Mouse (Mus musculus): ENCODE measurements around the gene B3galt4. TPM values are rescaled to one million over a fixed set of nuclear protein-coding genes. Genes with fewer than 3 reads are reported as not detected.

The B3galt4 gene
- total and polyA plus RNA-seq, 3 experiments = 1.9 to 10.9 (median 3.6) TPM

- Histone ChIP-seq H3K4me3 (ENCODE audit: low read depth, low read length) (peak overlapping the region; percentile 90; the same call in 1 of the 2 replicates), H3K36me3 (replicated peaks) (peaks cover 79% of the 10 kb centered on the region)
Measured at GRCm38 (mm10) chr17:33938783-33939182, 12.5 kb downstream of the B3galt4 start.

GRCm38 (mm10) chr17:33936993-33937392, 14.3 kb downstream of the B3galt4 start:
- peaks cover 79% of the 10 kb centered on the region for H3K36me3 ChIP-seq (replicated peaks)
- H3K9me3 ChIP-seq (replicated peaks) = no peaks in the 10 kb centered on the region
- no peak overlapping the region for H3K4me3 ChIP-seq (ENCODE audit: low read depth, low read length)
- TF ChIP-seq GATA1 (IDR thresholded peaks at IDR 0.05; ENCODE audit: borderline replicate concordance, low read length) = no peak
- no peak for TF ChIP-seq GATA2 (IDR thresholded peaks at IDR 0.05; ENCODE audit: borderline replicate concordance, low read depth, low read length)
- TF ChIP-seq TAL1 (conservative IDR thresholded peaks at IDR 0.05; ENCODE audit: low read depth, low read length) = no peak
- TF ChIP-seq CTCF (IDR thresholded peaks at IDR 0.05; ENCODE audit: low read depth, low read length) = no peak
- TF ChIP-seq POLR2AphosphoS5 (IDR thresholded peaks at IDR 0.05; ENCODE audit: insufficient replicate concordance, low read depth, low read length) = no peak
- H3K27me3 ChIP-seq (ENCODE audit: insufficient read depth, low read length) = no peaks in the 10 kb centered on the region
- ATAC-seq (ENCODE audit: extremely low read depth, insufficient number of reproducible peaks, low FRiP score, poor library complexity, severe bottlenecking) (no peak), DNase-seq (ENCODE audit: low spot score) (no peak)
- H3K4me1 ChIP-seq (ENCODE audit: insufficient read depth, low read depth, low read length) = peaks cover 66% of the 10 kb centered on the region

More at GRCm38 (mm10) chr17:33938783-33939182, 12.5 kb downstream of the B3galt4 start:
- DNase-seq (ENCODE audit: low spot score) (no peak), ATAC-seq (ENCODE audit: extremely low read depth, insufficient number of reproducible peaks, low FRiP score, poor library complexity, severe bottlenecking) (no peak)
- Histone ChIP-seq H3K9me3 (replicated peaks) (no peaks in the 10 kb centered on the region), H3K27me3 (ENCODE audit: insufficient read depth, low read length) (no peaks in the 10 kb centered on the region), H3K4me1 (ENCODE audit: insufficient read depth, low read depth, low read length) (peaks cover 64% of the 10 kb centered on the region)
- TF ChIP-seq TAL1 (conservative IDR thresholded peaks at IDR 0.05; ENCODE audit: low read depth, low read length) (no peak), GATA2 (IDR thresholded peaks at IDR 0.05; ENCODE audit: borderline replicate concordance, low read depth, low read length) (no peak), CTCF (IDR thresholded peaks at IDR 0.05; ENCODE audit: low read depth, low read length) (no peak), POLR2AphosphoS5 (IDR thresholded peaks at IDR 0.05; ENCODE audit: insufficient replicate concordance, low read depth, low read length) (no peak), GATA1 (IDR thresholded peaks at IDR 0.05; ENCODE audit: borderline replicate concordance, low read length) (no peak)

GRCm38 (mm10) chr17:33935422-33936055, 15.7 kb downstream of the B3galt4 start:
- no peak for DNase-seq (ENCODE audit: low spot score)
- no peak for ATAC-seq (ENCODE audit: extremely low read depth, insufficient number of reproducible peaks, low FRiP score, poor library complexity, severe bottlenecking)
- TF ChIP-seq GATA2 (IDR thresholded peaks at IDR 0.05; ENCODE audit: borderline replicate concordance, low read depth, low read length) (no peak), TAL1 (conservative IDR thresholded peaks at IDR 0.05; ENCODE audit: low read depth, low read length) (no peak), POLR2AphosphoS5 (IDR thresholded peaks at IDR 0.05; ENCODE audit: insufficient replicate concordance, low read depth, low read length) (no peak), GATA1 (IDR thresholded peaks at IDR 0.05; ENCODE audit: borderline replicate concordance, low read length) (no peak), CTCF (IDR thresholded peaks at IDR 0.05; ENCODE audit: low read depth, low read length) (no peak)
- peaks cover 80% of the 10 kb centered on the region for H3K36me3 ChIP-seq (replicated peaks)
- H3K27me3 ChIP-seq (ENCODE audit: insufficient read depth, low read length) = no peaks in the 10 kb centered on the region
- H3K9me3 ChIP-seq (replicated peaks) = no peaks in the 10 kb centered on the region
- no peak overlapping the region for H3K4me3 ChIP-seq (ENCODE audit: low read depth, low read length)
- peaks cover 67% of the 10 kb centered on the region for H3K4me1 ChIP-seq (ENCODE audit: insufficient read depth, low read depth, low read length)

DNA sequence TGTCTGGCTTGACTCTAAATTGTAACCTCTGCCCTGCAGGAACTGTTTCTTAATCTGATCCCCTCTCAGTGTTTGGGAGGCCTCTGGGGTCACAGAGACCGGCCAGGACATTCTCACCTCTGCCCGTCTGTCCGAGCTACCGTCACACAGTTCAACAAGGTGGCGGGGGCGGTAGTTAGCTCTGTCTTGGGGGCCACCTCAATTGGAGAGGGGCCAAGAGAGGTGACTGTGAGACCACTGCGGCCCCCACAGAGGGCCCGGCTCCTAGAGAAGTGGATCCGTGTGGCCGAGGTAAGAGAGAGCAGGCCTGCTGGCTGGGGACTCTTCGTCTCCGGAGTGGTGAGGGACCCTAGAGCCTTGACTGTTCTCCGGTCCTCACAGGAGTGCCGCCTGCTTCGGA, 18.3 kb downstream of the B3galt4 start:
- H3K36me3 ChIP-seq (replicated peaks) = peaks cover 69% of the 10 kb centered on the region

GRCm38 (mm10) chr17:33932448-33932847, 18.8 kb downstream of the B3galt4 start:
- TF ChIP-seq POLR2AphosphoS5 (IDR thresholded peaks at IDR 0.05; ENCODE audit: insufficient replicate concordance, low read depth, low read length) (no peak), GATA2 (IDR thresholded peaks at IDR 0.05; ENCODE audit: borderline replicate concordance, low read depth, low read length) (no peak), TAL1 (conservative IDR thresholded peaks at IDR 0.05; ENCODE audit: low read depth, low read length) (no peak), CTCF (IDR thresholded peaks at IDR 0.05; ENCODE audit: low read depth, low read length) (no peak), GATA1 (IDR thresholded peaks at IDR 0.05; ENCODE audit: borderline replicate concordance, low read length) (no peak)
- Histone ChIP-seq H3K27me3 (ENCODE audit: insufficient read depth, low read length) (no peaks in the 10 kb centered on the region), H3K4me3 (ENCODE audit: low read depth, low read length) (no peak overlapping the region), H3K36me3 (replicated peaks) (peaks cover 71% of the 10 kb centered on the region), H3K9me3 (replicated peaks) (no peaks in the 10 kb centered on the region), H3K4me1 (ENCODE audit: insufficient read depth, low read depth, low read length) (peaks cover 65% of the 10 kb centered on the region)
- ATAC-seq (ENCODE audit: extremely low read depth, insufficient number of reproducible peaks, low FRiP score, poor library complexity, severe bottlenecking) (no peak), DNase-seq (ENCODE audit: low spot score) (no peak)

More for the DNA sequence above, 18.3 kb downstream of the B3galt4 start:
- DNase-seq (ENCODE audit: low spot score) = no peak
- H3K9me3 ChIP-seq (replicated peaks) = no peaks in the 10 kb centered on the region
- peaks cover 63% of the 10 kb centered on the region for H3K4me1 ChIP-seq (ENCODE audit: insufficient read depth, low read depth, low read length)
- no peaks in the 10 kb centered on the region for H3K27me3 ChIP-seq (ENCODE audit: insufficient read depth, low read length)
- no peak for ATAC-seq (ENCODE audit: extremely low read depth, insufficient number of reproducible peaks, low FRiP score, poor library complexity, severe bottlenecking)
- TF ChIP-seq GATA1 (IDR thresholded peaks at IDR 0.05; ENCODE audit: borderline replicate concordance, low read length) = no peak
- TF ChIP-seq GATA2 (IDR thresholded peaks at IDR 0.05; ENCODE audit: borderline replicate concordance, low read depth, low read length) = no peak
- no peak for TF ChIP-seq TAL1 (conservative IDR thresholded peaks at IDR 0.05; ENCODE audit: low read depth, low read length)
- TF ChIP-seq POLR2AphosphoS5 (IDR thresholded peaks at IDR 0.05; ENCODE audit: insufficient replicate concordance, low read depth, low read length) = no peak
- no peak for TF ChIP-seq CTCF (IDR thresholded peaks at IDR 0.05; ENCODE audit: low read depth, low read length)
- no peak overlapping the region for H3K4me3 ChIP-seq (ENCODE audit: low read depth, low read length)

- no peak for ATAC-seq (ENCODE audit: extremely low read depth, insufficient number of reproducible peaks, low FRiP score, poor library complexity, severe bottlenecking)
- no peak for TF ChIP-seq GATA2 (IDR thresholded peaks at IDR 0.05; ENCODE audit: borderline replicate concordance, low read depth, low read length)
- no peak for TF ChIP-seq TAL1 (conservative IDR thresholded peaks at IDR 0.05; ENCODE audit: low read depth, low read length)
- TF ChIP-seq CTCF (IDR thresholded peaks at IDR 0.05; ENCODE audit: low read depth, low read length) = no peak
- TF ChIP-seq GATA1 (IDR thresholded peaks at IDR 0.05; ENCODE audit: borderline replicate concordance, low read length) = no peak
- no peak for TF ChIP-seq POLR2AphosphoS5 (IDR thresholded peaks at IDR 0.05; ENCODE audit: insufficient replicate concordance, low read depth, low read length)
Measured at GRCm38 (mm10) chr17:33931947-33932346, 19.3 kb downstream of the B3galt4 start.

More at GRCm38 (mm10) chr17:33931947-33932346, 19.3 kb downstream of the B3galt4 start:
- H3K4me1 ChIP-seq (ENCODE audit: insufficient read depth, low read depth, low read length) = peaks cover 60% of the 10 kb centered on the region
- H3K27me3 ChIP-seq (ENCODE audit: insufficient read depth, low read length) = no peaks in the 10 kb centered on the region
- no peak for DNase-seq (ENCODE audit: low spot score)
- H3K36me3 ChIP-seq (replicated peaks) = peaks cover 71% of the 10 kb centered on the region
- no peak overlapping the region; the same call in 1 of the 2 replicates for H3K4me3 ChIP-seq (ENCODE audit: low read depth, low read length)
- H3K9me3 ChIP-seq (replicated peaks) = no peaks in the 10 kb centered on the region

Measured in G1E (cell line).